Mouse (Mus musculus) C2C12 (cell line): ENCODE results near the gene Tldc2.
A peak's percentile ranks its signal among the peaks of the same experiment; 100 is the strongest.

ENCODE experiments used
- CTCF ChIP-seq: IDR thresholded peaks from one replicate; pipeline ENCODE4 v1.5.1; 2011; ENCODE audit not compliant: control insufficient read depth, insufficient read depth, insufficient read length
- MAX ChIP-seq: IDR thresholded peaks from one replicate; pipeline ENCODE4 v1.6.1; 2011; ENCODE audit warnings: mild to moderate bottlenecking, control low read depth
- MYOG ChIP-seq: IDR thresholded peaks from one replicate; pipeline ENCODE4 v1.6.1; 2011; ENCODE audit not compliant: control insufficient read depth, insufficient read length; ENCODE audit errors: extremely low read depth
- USF1 ChIP-seq: IDR thresholded peaks from one replicate; pipeline ENCODE4 v1.6.1; 2011; ENCODE audit warnings: low read depth, mild to moderate bottlenecking, control low read depth, moderate library complexity

DNA sequence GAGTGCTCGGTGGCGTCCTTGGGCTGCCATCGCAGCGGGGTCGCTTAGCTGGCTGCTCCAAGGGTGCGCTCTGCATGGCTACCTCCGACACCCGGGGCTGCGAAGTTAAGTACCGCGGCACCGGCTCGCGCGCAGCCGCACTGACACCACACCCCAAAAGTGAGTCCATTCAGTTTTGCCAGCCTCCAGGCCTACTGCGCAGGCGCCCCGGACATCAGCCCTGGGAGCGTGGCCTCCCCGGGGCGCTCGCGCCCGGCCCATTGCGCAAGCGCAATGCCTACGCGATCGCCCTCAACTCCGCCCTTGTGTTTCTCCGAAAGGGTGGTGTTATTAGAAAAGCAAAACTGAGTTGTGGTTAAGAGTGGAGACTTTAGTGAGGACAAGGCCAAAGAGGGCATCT is 48.2 kb downstream of the Tldc2 start, which contains the start of gene Samhd1:
- TF ChIP-seq CTCF (no peak), USF1 (no peak), MAX (peak; percentile 92), MYOG (no peak)
